Mouse (Mus musculus): ENCODE measurements around the gene Lekr1. TPM values are rescaled to one million over a fixed set of nuclear protein-coding genes. Genes with fewer than 3 reads are reported as not detected.

The Lekr1 gene
- polyA plus RNA-seq, 1 experiment from 2014 or later: 6.3 TPM

GRCm38 (mm10) chr3:65824886-65825285 is 158.9 kb downstream of the Lekr1 start:
- H3K27me3 ChIP-seq (ENCODE audit: control insufficient read depth, insufficient read depth, low read length): no peaks in the 10 kb centered on the region
- DNase-seq (ENCODE audit: low spot score): no peak
- no peak overlapping the region for H3K4me3 ChIP-seq (ENCODE audit: low read depth, low read length)
- no peak overlapping the region for H3K27ac ChIP-seq (replicated peaks; ENCODE audit: low read depth, low read length)
- peaks cover 1% of the 10 kb centered on the region; the same call in 1 of the 2 replicates for H3K4me1 ChIP-seq (ENCODE audit: control insufficient read depth, insufficient read depth, low read length)
- ATAC-seq (ENCODE audit: insufficient number of reproducible peaks, low FRiP score, low TSS enrichment, low read depth): no peak
- no peaks in the 10 kb centered on the region for H3K9me3 ChIP-seq (ENCODE audit: control insufficient read depth, low read length)
- 59% methylated on average over 3 of the region's 3 CpGs for WGBS
- no peak overlapping the region for H3K4me2 ChIP-seq (ENCODE audit: low read depth, severe bottlenecking)
- H3K36me3 ChIP-seq (ENCODE audit: control insufficient read depth, insufficient read depth, low read length): no peaks in the 10 kb centered on the region
- H3K9ac ChIP-seq (ENCODE audit: low read length): no peak overlapping the region

DNA sequence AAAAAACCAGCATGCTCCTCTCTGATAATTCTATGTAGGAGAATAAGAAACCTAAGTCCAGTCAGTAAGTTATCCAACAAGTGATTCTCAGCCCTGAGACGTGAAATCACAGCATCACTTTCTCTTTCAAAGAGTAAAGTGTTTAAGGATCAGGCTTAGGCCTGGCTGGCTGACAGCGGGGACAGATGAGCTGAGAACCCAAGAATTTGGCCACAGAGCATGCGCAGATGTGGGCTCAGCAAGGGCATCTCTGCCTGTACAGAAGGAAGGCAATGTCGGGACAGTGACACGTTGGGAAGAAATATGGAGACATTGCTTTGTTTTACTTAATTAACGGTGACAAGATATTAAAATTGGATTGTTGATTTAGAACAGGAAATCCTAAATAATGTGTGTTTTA is 160.7 kb downstream of the Lekr1 start:
- 76% methylated on average over 6 of the region's 6 CpGs for WGBS

DNA sequence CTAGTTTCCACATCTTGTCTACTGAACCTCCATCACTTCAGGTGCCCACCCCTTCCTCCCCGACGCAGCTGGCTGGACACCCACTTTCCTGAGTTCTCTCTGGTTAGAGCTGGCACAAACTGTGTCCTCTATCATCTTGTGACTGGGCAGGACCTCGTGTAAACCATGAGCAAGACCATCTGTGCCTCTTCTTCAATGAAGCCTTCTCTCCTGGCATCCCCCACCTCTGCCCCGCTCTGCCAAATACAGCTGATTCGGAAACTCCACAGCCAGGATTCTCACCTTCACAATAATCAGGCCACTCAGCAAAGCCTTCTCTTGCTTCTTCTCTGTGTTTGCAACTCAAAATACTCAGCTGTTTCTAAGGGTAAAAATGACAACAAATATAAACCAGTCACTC is 161.4 kb downstream of the Lekr1 start:
- 85% methylated on average over 5 of the region's 5 CpGs for WGBS
- H3K27ac ChIP-seq (replicated peaks; ENCODE audit: low read depth, low read length): no peak overlapping the region
- no peaks in the 10 kb centered on the region for H3K36me3 ChIP-seq (ENCODE audit: control insufficient read depth, insufficient read depth, low read length)
- no peak for DNase-seq (ENCODE audit: low spot score)
- H3K4me2 ChIP-seq (ENCODE audit: low read depth, severe bottlenecking): no peak overlapping the region
- H3K9ac ChIP-seq (ENCODE audit: low read length): no peak overlapping the region
- H3K27me3 ChIP-seq (ENCODE audit: control insufficient read depth, insufficient read depth, low read length): no peaks in the 10 kb centered on the region
- no peak for ATAC-seq (ENCODE audit: insufficient number of reproducible peaks, low FRiP score, low TSS enrichment, low read depth)
- H3K9me3 ChIP-seq (ENCODE audit: control insufficient read depth, low read length): no peaks in the 10 kb centered on the region
- no peak overlapping the region for H3K4me3 ChIP-seq (ENCODE audit: low read depth, low read length)
- H3K4me1 ChIP-seq (ENCODE audit: control insufficient read depth, insufficient read depth, low read length): 0 out of 2 replicates have a peak, but pooled peaks cover 3% of the 10 kb centered on the region

More for the DNA sequence above, 160.7 kb downstream of the Lekr1 start:
- DNase-seq (ENCODE audit: low spot score) (no peak), ATAC-seq (ENCODE audit: insufficient number of reproducible peaks, low FRiP score, low TSS enrichment, low read depth) (no peak)
- H3K9me3 ChIP-seq (ENCODE audit: control insufficient read depth, low read length): no peaks in the 10 kb centered on the region
- H3K4me1 ChIP-seq (ENCODE audit: control insufficient read depth, insufficient read depth, low read length): 0 out of 2 replicates have a peak, but pooled peaks cover 3% of the 10 kb centered on the region
- H3K9ac ChIP-seq (ENCODE audit: low read length): no peak overlapping the region
- H3K27ac ChIP-seq (replicated peaks; ENCODE audit: low read depth, low read length): no peak overlapping the region
- no peak overlapping the region for H3K4me2 ChIP-seq (ENCODE audit: low read depth, severe bottlenecking)
- no peaks in the 10 kb centered on the region for H3K27me3 ChIP-seq (ENCODE audit: control insufficient read depth, insufficient read depth, low read length)
- no peak overlapping the region for H3K4me3 ChIP-seq (ENCODE audit: low read depth, low read length)
- no peaks in the 10 kb centered on the region for H3K36me3 ChIP-seq (ENCODE audit: control insufficient read depth, insufficient read depth, low read length)

- no peak overlapping the region for H3K4me2 ChIP-seq (ENCODE audit: low read depth, severe bottlenecking)
- ATAC-seq (ENCODE audit: insufficient number of reproducible peaks, low FRiP score, low TSS enrichment, low read depth): no peak
- 86% methylated on average over 3 of the region's 3 CpGs for WGBS
- H3K36me3 ChIP-seq (ENCODE audit: control insufficient read depth, insufficient read depth, low read length): no peaks in the 10 kb centered on the region
- H3K4me1 ChIP-seq (ENCODE audit: control insufficient read depth, insufficient read depth, low read length): 0 out of 2 replicates have a peak, but pooled peaks cover 3% of the 10 kb centered on the region
- no peaks in the 10 kb centered on the region for H3K9me3 ChIP-seq (ENCODE audit: control insufficient read depth, low read length)
- H3K4me3 ChIP-seq (ENCODE audit: low read depth, low read length): no peak overlapping the region
- H3K27ac ChIP-seq (replicated peaks; ENCODE audit: low read depth, low read length): no peak overlapping the region
- no peak overlapping the region for H3K9ac ChIP-seq (ENCODE audit: low read length)
- DNase-seq (ENCODE audit: low spot score): no peak
- no peaks in the 10 kb centered on the region for H3K27me3 ChIP-seq (ENCODE audit: control insufficient read depth, insufficient read depth, low read length)
Observed at GRCm38 (mm10) chr3:65828020-65828419, 162.0 kb downstream of the Lekr1 start.

GRCm38 (mm10) chr3:65829230-65829629 is 163.2 kb downstream of the Lekr1 start:
- H3K4me3 ChIP-seq (ENCODE audit: low read depth, low read length): no peak overlapping the region
- DNase-seq (ENCODE audit: low spot score) (peak; percentile 22), ATAC-seq (ENCODE audit: insufficient number of reproducible peaks, low FRiP score, low TSS enrichment, low read depth) (no peak)
- 32% methylated on average over 7 of the region's 7 CpGs for WGBS
- no peaks in the 10 kb centered on the region for H3K27me3 ChIP-seq (ENCODE audit: control insufficient read depth, insufficient read depth, low read length)
- no peak overlapping the region for H3K27ac ChIP-seq (replicated peaks; ENCODE audit: low read depth, low read length)
- 0 out of 2 replicates have a peak, but pooled peaks cover 3% of the 10 kb centered on the region for H3K4me1 ChIP-seq (ENCODE audit: control insufficient read depth, insufficient read depth, low read length)
- no peak overlapping the region for H3K9ac ChIP-seq (ENCODE audit: low read length)
- no peaks in the 10 kb centered on the region for H3K36me3 ChIP-seq (ENCODE audit: control insufficient read depth, insufficient read depth, low read length)
- no peaks in the 10 kb centered on the region for H3K9me3 ChIP-seq (ENCODE audit: control insufficient read depth, low read length)
- H3K4me2 ChIP-seq (ENCODE audit: low read depth, severe bottlenecking): no peak overlapping the region

DNA sequence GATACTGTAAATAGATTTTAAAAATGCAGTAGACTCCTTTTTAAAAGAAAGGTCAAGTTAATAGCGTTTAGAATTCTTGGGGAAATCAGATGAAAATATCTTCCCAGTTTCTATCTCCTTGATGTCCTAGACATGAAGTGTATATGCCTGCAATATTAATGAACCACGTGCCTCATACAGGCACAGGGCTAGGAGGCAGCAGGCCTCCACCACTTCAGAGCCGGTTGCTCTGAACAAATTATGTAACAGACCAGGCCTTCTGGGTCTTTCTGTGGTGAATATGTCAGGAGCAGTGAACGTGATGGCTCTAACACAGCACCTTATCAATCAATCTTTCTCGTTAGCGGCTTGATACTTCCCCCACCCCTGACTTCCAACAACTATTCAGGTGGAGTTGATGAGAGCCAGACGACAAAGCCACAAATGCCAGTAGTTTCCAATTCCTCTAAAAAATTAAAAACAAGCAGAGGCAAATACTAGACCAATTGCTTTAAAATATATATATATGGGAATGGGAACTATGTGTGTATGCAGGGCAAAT is 164.0 kb downstream of the Lekr1 start:
- Histone ChIP-seq H3K9me3 (ENCODE audit: control insufficient read depth, low read length) (no peaks in the 10 kb centered on the region), H3K27ac (replicated peaks; ENCODE audit: low read depth, low read length) (no peak overlapping the region), H3K4me1 (ENCODE audit: control insufficient read depth, insufficient read depth, low read length) (0 out of 2 replicates have a peak, but pooled peaks cover 3% of the 10 kb centered on the region), H3K36me3 (ENCODE audit: control insufficient read depth, insufficient read depth, low read length) (no peaks in the 10 kb centered on the region), H3K27me3 (ENCODE audit: control insufficient read depth, insufficient read depth, low read length) (no peaks in the 10 kb centered on the region), H3K9ac (ENCODE audit: low read length) (no peak overlapping the region), H3K4me2 (ENCODE audit: low read depth, severe bottlenecking) (no peak overlapping the region), H3K4me3 (ENCODE audit: low read depth, low read length) (no peak overlapping the region)
- WGBS: 29% methylated on average over 7 of the region's 7 CpGs
- DNase-seq (ENCODE audit: low spot score) (peak; percentile 26), ATAC-seq (ENCODE audit: insufficient number of reproducible peaks, low FRiP score, low TSS enrichment, low read depth) (no peak)

- Histone ChIP-seq H3K9me3 (ENCODE audit: control insufficient read depth, low read length) (no peaks in the 10 kb centered on the region), H3K4me1 (ENCODE audit: control insufficient read depth, insufficient read depth, low read length) (0 out of 2 replicates have a peak, but pooled peaks cover 3% of the 10 kb centered on the region), H3K36me3 (ENCODE audit: control insufficient read depth, insufficient read depth, low read length) (no peaks in the 10 kb centered on the region), H3K4me3 (ENCODE audit: low read depth, low read length) (no peak overlapping the region), H3K27ac (replicated peaks; ENCODE audit: low read depth, low read length) (no peak overlapping the region), H3K27me3 (ENCODE audit: control insufficient read depth, insufficient read depth, low read length) (no peaks in the 10 kb centered on the region), H3K4me2 (ENCODE audit: low read depth, severe bottlenecking) (peak overlapping the region; percentile 11), H3K9ac (ENCODE audit: low read length) (no peak overlapping the region)
- no peak for ATAC-seq (ENCODE audit: insufficient number of reproducible peaks, low FRiP score, low TSS enrichment, low read depth)
- DNase-seq (ENCODE audit: low spot score): peak; percentile 24
- 20% methylated on average over 16 of the region's 16 CpGs for WGBS
Observed at GRCm38 (mm10) chr3:65830801-65831200, 164.8 kb downstream of the Lekr1 start.

- no peak overlapping the region for H3K9ac ChIP-seq (ENCODE audit: low read length)
- H3K4me1 ChIP-seq (ENCODE audit: control insufficient read depth, insufficient read depth, low read length): 0 out of 2 replicates have a peak, but pooled peaks cover 3% of the 10 kb centered on the region
- no peak overlapping the region for H3K27ac ChIP-seq (replicated peaks; ENCODE audit: low read depth, low read length)
- H3K27me3 ChIP-seq (ENCODE audit: control insufficient read depth, insufficient read depth, low read length): no peaks in the 10 kb centered on the region
- ATAC-seq (ENCODE audit: insufficient number of reproducible peaks, low FRiP score, low TSS enrichment, low read depth) (no peak), DNase-seq (ENCODE audit: low spot score) (peak; percentile 19)
- H3K4me3 ChIP-seq (ENCODE audit: low read depth, low read length): no peak overlapping the region
- 18% methylated on average over 7 of the region's 7 CpGs for WGBS
- H3K36me3 ChIP-seq (ENCODE audit: control insufficient read depth, insufficient read depth, low read length): no peaks in the 10 kb centered on the region
- no peaks in the 10 kb centered on the region for H3K9me3 ChIP-seq (ENCODE audit: control insufficient read depth, low read length)
- no peak overlapping the region for H3K4me2 ChIP-seq (ENCODE audit: low read depth, severe bottlenecking)
Observed at GRCm38 (mm10) chr3:65832398-65832797, 166.4 kb downstream of the Lekr1 start.

DNA sequence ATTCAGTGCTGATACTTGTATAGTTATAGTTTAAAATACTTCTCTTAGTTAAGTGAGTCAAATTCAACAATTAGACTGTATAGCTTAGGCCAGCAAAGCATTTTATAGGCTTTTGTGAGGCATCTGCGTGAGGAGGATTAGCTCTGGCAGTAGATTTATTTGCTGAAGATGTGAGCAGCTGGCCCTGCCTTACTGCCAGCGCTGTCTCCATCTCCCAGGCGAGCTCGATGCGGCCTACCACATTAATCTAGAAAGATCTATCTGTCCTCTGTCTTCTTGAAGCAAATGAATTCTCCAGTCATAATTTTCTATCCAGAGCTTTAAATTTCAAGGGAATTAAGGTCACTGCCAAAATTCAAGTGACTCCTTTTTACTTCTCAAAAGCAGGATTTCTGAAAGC is 170.4 kb downstream of the Lekr1 start:
- H3K4me2 ChIP-seq (ENCODE audit: low read depth, severe bottlenecking): no peak overlapping the region
- no peak overlapping the region for H3K9ac ChIP-seq (ENCODE audit: low read length)
- no peak overlapping the region for H3K27ac ChIP-seq (replicated peaks; ENCODE audit: low read depth, low read length)
- WGBS: 66% methylated on average over 5 of the region's 5 CpGs
- H3K9me3 ChIP-seq (ENCODE audit: control insufficient read depth, low read length): no peaks in the 10 kb centered on the region
- ATAC-seq (ENCODE audit: insufficient number of reproducible peaks, low FRiP score, low TSS enrichment, low read depth) (no peak), DNase-seq (ENCODE audit: low spot score) (peak; percentile 18)
- H3K27me3 ChIP-seq (ENCODE audit: control insufficient read depth, insufficient read depth, low read length): no peaks in the 10 kb centered on the region
- H3K4me1 ChIP-seq (ENCODE audit: control insufficient read depth, insufficient read depth, low read length): no peaks in the 10 kb centered on the region
- no peak overlapping the region for H3K4me3 ChIP-seq (ENCODE audit: low read depth, low read length)
- H3K36me3 ChIP-seq (ENCODE audit: control insufficient read depth, insufficient read depth, low read length): no peaks in the 10 kb centered on the region
